Mouse (Mus musculus) midbrain, embryonic 10.5 days (tissue): ENCODE results near the gene Wnk1. TPM values are rescaled to one million over a fixed set of nuclear protein-coding genes. Genes with fewer than 3 reads are reported as not detected.
"Not testable (repeated sequence)": the region's sequence is repeated elsewhere in the genome, so short reads cannot be mapped to it uniquely, and the experiment has no call there.

ENCODE experiments used
- DNase-seq: peaks from one replicate; pipeline ENCODE4 v3.0.0-alpha.2; 2017; ENCODE audit warnings: low spot score
- H3K27ac ChIP-seq: fragments of 300-500 bp; sonication (generic); replicated peaks from 2 replicates; pipeline ENCODE4 v1.5.1; 2016; ENCODE audit warnings: mild to moderate bottlenecking
- H3K27me3 ChIP-seq: fragments of 300-500 bp; sonication (generic); 2 replicates; pipeline ENCODE4 v1.6.1; 2016; ENCODE audit warnings: low read depth, mild to moderate bottlenecking; ENCODE audit not compliant: poor library complexity, severe bottlenecking
- H3K36me3 ChIP-seq: fragments of 300-500 bp; sonication (generic); 2 replicates; pipeline ENCODE4 v1.6.1; 2016; ENCODE audit warnings: mild to moderate bottlenecking, moderate library complexity
- H3K4me1 ChIP-seq: fragments of 300-500 bp; sonication (generic); 2 replicates; pipeline ENCODE4 v1.6.1; 2016
- H3K4me3 ChIP-seq: fragments of 300-500 bp; sonication (generic); 2 replicates; pipeline ENCODE4 v1.5.1; 2016; ENCODE audit warnings: mild to moderate bottlenecking, moderate library complexity
- H3K9me3 ChIP-seq: fragments of 300-500 bp; sonication (generic); replicated peaks from 2 replicates; pipeline ENCODE4 v1.6.1; 2016; ENCODE audit warnings: mild to moderate bottlenecking
- WGBS: fragments of 180-500 bp; shearing (Covaris S2); methylation state at CpG from one replicate; pipeline ENCODE4 v1.1.7; 2016; 5-methylcytosine and 5-hydroxymethylcytosine counted together
- polyA plus RNA-seq: library from polyadenylated mRNA; unstranded; fragments of >200 nt; fragmentation: Nextera tagmentation; extraction: Ambion mirVana; gene quantifications from 2 replicates; pipeline ENCODE4 v1.2.1, GENCODE M21; 2016

Wnk1 gene
- 44.1 and 50.7 TPM in 2 replicates for polyA plus RNA-seq

DNA sequence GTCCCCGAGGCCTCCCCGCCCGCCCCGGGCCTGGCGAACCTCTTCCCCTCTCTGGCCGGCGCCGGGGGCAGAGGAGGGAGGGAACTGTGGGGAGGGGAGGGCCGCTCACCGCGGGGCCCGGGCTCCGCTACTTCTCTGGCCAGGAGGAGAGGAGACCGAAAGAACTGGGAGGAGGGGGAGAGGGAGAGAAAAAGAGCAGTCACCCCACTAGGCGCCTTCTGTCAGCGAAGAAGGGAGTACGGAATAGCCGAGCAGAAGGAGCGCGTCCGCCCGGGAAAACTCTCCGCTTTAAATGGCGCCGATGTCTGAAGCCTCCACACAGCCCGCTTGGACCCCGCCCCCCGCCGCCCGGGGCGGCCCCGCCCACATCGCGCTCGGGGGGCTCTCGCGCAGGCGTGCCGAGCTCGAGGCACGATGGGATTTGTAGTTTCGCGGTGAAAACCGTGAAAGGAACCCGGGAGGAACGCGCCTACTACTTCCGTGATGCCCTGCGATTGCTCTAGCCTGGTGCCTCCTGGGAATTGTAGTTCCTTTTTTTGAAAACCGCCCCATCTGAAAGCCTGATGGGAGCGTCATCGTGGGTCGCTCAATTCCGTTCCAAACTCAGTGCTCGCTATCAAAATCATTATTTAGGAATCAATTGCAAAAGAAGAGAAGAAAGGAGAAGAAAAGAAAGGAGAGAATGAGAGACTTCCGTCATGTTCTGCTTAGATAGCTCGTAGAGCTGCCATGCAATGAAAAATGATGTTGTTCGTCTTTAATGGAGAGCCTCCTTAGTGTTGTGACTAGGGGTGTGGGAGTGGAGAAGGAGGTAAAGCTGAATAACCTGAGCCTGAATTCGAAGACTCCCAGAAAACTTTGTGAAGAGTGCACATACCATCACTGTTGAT, at the start of gene Wnk1:
TSS of gene Wnk1 (minus strand) at position 307 of the 890 bp plus-strand sequence.
- Histone ChIP-seq H3K27me3 (no peaks in the 10 kb centered on the region), H3K9me3 (no peaks in the 10 kb centered on the region), H3K4me3 (peak within 1 kb of the TSS; percentile 99), H3K4me1 (peaks cover 26% of the 10 kb centered on the region), H3K36me3 (peaks cover 11% of the 10 kb centered on the region), H3K27ac (peak within 1 kb of the TSS; percentile 95)
- DNase-seq, result peak; percentile 98
- under 1% methylated on average over 58 of the region's 59 CpGs for WGBS

DNA sequence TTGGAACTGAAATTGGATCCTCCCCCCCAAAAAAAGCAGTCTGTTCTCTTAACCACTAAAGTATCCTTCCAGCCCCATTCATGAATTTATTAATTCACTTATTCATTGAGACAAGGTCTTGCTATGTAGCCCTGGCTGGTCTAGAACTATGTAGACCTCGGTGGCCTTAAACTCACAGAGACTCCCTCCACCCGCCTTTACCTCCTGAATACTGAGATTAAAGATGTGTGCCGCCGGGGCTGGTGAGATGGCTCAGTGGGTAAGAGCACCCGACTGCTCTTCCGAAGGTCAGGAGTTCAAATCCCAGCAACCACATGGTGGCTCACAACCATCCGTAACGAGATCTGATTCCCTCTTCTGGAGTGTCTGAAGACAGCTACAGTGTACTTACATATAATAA, 48.6 kb upstream of the Wnk1 start:
- not testable (repeated sequence) for DNase-seq, H3K27me3 ChIP-seq, H3K9me3 ChIP-seq, H3K36me3 ChIP-seq, H3K4me3 ChIP-seq, H3K4me1 ChIP-seq, H3K27ac ChIP-seq
- WGBS, result 93% methylated on average over 8 of the region's 8 CpGs

DNA sequence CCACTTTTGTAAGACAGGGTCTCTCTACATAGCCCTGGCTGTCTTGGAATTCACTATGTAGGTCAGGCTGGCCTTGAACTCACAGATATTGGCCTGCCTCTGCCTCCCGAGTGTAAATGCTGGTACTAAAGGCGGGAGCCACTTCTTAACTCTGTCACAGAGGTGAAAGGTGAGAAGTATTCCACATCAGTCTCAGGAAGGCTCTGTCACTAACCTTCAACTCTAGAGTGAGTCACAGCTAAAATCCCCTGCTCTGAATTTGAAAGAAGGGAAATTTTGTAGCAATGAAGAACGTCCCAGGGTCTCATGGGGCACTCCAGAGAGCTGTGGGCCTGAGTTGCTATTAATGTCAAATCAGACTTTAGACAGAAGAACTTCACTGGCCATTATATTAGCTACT, 47.4 kb upstream of the Wnk1 start:
- Histone ChIP-seq H3K4me1 (no peaks in the 10 kb centered on the region), H3K27me3 (no peaks in the 10 kb centered on the region), H3K4me3 (no peak overlapping the region), H3K9me3 (no peaks in the 10 kb centered on the region), H3K36me3 (no peaks in the 10 kb centered on the region), H3K27ac (no peak overlapping the region)
- 82% methylated on average over 3 of the region's 3 CpGs for WGBS
- DNase-seq, result no peak

GRCm38 (mm10) chr6:120084983-120085382, 46.5 kb upstream of the Wnk1 start:
- Histone ChIP-seq H3K4me3 (no peak overlapping the region), H3K36me3 (no peaks in the 10 kb centered on the region), H3K9me3 (no peaks in the 10 kb centered on the region), H3K27ac (no peak overlapping the region), H3K27me3 (no peaks in the 10 kb centered on the region), H3K4me1 (no peaks in the 10 kb centered on the region)
- 87% methylated on average over 2 of the region's 2 CpGs for WGBS
- no peak for DNase-seq

GRCm38 (mm10) chr6:120083442-120083841, 45.0 kb upstream of the Wnk1 start:
- H3K27ac ChIP-seq, result no peak overlapping the region

GRCm38 (mm10) chr6:120082951-120083411, 44.5 kb upstream of the Wnk1 start:
- H3K27me3 ChIP-seq, result no peaks in the 10 kb centered on the region
- no peak overlapping the region for H3K27ac ChIP-seq
- no peak overlapping the region for H3K4me3 ChIP-seq
- WGBS, result 92% methylated on average over 8 of the region's 8 CpGs
- no peaks in the 10 kb centered on the region for H3K4me1 ChIP-seq
- H3K36me3 ChIP-seq, result no peaks in the 10 kb centered on the region
- DNase-seq, result no peak
- H3K9me3 ChIP-seq, result no peaks in the 10 kb centered on the region

More at GRCm38 (mm10) chr6:120083442-120083841, 45.0 kb upstream of the Wnk1 start:
- no peak for DNase-seq
- Histone ChIP-seq H3K4me1 (no peaks in the 10 kb centered on the region), H3K4me3 (no peak overlapping the region), H3K9me3 (no peaks in the 10 kb centered on the region), H3K27me3 (no peaks in the 10 kb centered on the region), H3K36me3 (no peaks in the 10 kb centered on the region)
- WGBS, result 77% methylated on average over 6 of the region's 6 CpGs

DNA sequence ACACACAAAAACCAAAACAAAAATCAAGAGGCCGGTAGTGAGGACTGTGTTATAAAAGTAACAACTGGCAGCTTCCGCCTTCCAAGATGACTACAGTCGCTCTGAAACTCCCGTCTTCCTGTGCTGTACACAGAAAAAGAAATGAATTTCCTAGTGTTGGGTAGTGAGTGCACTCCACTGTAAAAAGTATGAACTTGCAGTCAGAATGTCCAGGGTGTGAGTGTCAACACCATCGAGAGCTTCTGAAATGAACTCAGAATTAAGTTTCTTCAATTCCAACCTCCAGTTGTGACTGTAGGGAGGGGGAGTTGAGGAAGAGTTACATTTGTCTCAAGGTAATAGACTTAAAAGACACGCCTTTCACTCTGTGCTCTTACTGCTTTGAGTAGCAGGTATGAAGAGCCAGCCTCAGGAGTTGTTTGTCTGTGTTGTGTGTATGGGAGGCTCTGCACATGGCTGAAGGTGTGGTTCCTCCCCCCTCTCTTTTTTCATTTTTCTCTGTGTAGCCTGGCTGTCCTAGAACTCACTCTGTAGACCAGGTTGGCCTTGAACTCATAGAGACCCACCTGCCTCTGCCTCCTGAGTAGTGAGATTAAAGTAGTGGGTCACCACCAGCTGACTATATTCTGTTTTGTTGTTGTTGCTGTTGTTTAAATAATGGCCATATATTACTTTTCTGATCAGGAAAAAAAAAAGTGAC, 43.9 kb upstream of the Wnk1 start:
- no peak for DNase-seq
- no peak overlapping the region for H3K4me3 ChIP-seq
- no peaks in the 10 kb centered on the region for H3K36me3 ChIP-seq
- H3K9me3 ChIP-seq, result no peaks in the 10 kb centered on the region
- no peaks in the 10 kb centered on the region for H3K27me3 ChIP-seq
- H3K4me1 ChIP-seq, result no peaks in the 10 kb centered on the region
- no peak overlapping the region for H3K27ac ChIP-seq
- 93% methylated on average over 6 of the region's 6 CpGs for WGBS

GRCm38 (mm10) chr6:120081516-120081915, 43.0 kb upstream of the Wnk1 start:
- no peaks in the 10 kb centered on the region for H3K36me3 ChIP-seq
- no peak overlapping the region for H3K4me3 ChIP-seq
- DNase-seq, result no peak
- 86% methylated on average over 4 of the region's 4 CpGs for WGBS
- no peaks in the 10 kb centered on the region for H3K9me3 ChIP-seq
- H3K4me1 ChIP-seq, result no peaks in the 10 kb centered on the region
- no peak overlapping the region for H3K27ac ChIP-seq
- H3K27me3 ChIP-seq, result no peaks in the 10 kb centered on the region

- H3K4me3 ChIP-seq, result no peak overlapping the region
- 91% methylated on average over 10 of the region's 10 CpGs for WGBS
- H3K9me3 ChIP-seq, result no peaks in the 10 kb centered on the region
- H3K4me1 ChIP-seq, result no peaks in the 10 kb centered on the region
- no peak for DNase-seq
- H3K27me3 ChIP-seq, result no peaks in the 10 kb centered on the region
- no peaks in the 10 kb centered on the region for H3K36me3 ChIP-seq
- H3K27ac ChIP-seq, result no peak overlapping the region
Measured at GRCm38 (mm10) chr6:120079547-120079946, 41.1 kb upstream of the Wnk1 start.

GRCm38 (mm10) chr6:120076619-120077450, 38.4 kb upstream of the Wnk1 start:
- WGBS, result 88% methylated on average over 6 of the region's 6 CpGs
- DNase-seq, result no peak
- H3K27me3 ChIP-seq, result no peaks in the 10 kb centered on the region
- H3K27ac ChIP-seq, result no peak overlapping the region
- no peak overlapping the region for H3K4me3 ChIP-seq
- no peaks in the 10 kb centered on the region for H3K4me1 ChIP-seq
- no peaks in the 10 kb centered on the region for H3K9me3 ChIP-seq
- H3K36me3 ChIP-seq, result no peaks in the 10 kb centered on the region

DNA sequence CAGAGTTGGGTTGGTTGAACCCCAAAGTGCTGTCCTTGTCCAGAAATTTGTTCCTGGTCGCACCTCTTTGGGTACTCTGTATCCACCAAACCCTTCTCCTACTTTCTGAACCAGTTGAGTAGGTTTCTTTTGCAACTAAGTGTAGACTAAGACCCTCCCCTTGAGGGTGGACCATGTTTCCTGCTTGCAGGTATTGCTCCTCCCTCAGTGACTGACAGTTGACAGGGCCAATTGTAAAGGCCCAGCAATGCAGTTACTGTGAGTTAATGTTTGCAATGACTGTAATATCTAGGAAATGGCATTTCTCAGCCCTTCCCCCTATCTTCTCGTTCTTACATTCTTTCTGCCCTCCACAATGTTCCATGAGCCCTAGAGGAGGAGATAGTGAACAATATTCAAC, 34.2 kb upstream of the Wnk1 start:
- H3K9me3 ChIP-seq, result no peaks in the 10 kb centered on the region
- no peaks in the 10 kb centered on the region for H3K27me3 ChIP-seq
- DNase-seq, result no peak
- 82% methylated on average over 2 of the region's 2 CpGs for WGBS
- no peaks in the 10 kb centered on the region for H3K4me1 ChIP-seq
- no peak overlapping the region for H3K4me3 ChIP-seq
- no peak overlapping the region for H3K27ac ChIP-seq
- no peaks in the 10 kb centered on the region for H3K36me3 ChIP-seq

- no peaks in the 10 kb centered on the region for H3K9me3 ChIP-seq
- H3K27ac ChIP-seq, result no peak overlapping the region
- H3K27me3 ChIP-seq, result no peaks in the 10 kb centered on the region
- DNase-seq, result no peak
- 84% methylated on average over 3 of the region's 3 CpGs for WGBS
- no peak overlapping the region for H3K4me3 ChIP-seq
- no peaks in the 10 kb centered on the region for H3K36me3 ChIP-seq
- no peaks in the 10 kb centered on the region for H3K4me1 ChIP-seq
Measured at GRCm38 (mm10) chr6:120069546-120069945, 31.1 kb upstream of the Wnk1 start.
